Mouse (Mus musculus) adrenal gland, adult 8-10 months (tissue): ENCODE measurements around the gene Wdr4. TPM values are rescaled to one million over a fixed set of nuclear protein-coding genes. Genes with fewer than 3 reads are reported as not detected.
A peak's percentile ranks its signal among the peaks of the same experiment; 100 is the strongest.
"Not testable (repeated sequence)": the region's sequence is repeated elsewhere in the genome, so short reads cannot be mapped to it uniquely, and the experiment has no call there.

Experiments
- DNase-seq: peaks from one replicate; pipeline ENCODE4 v3.0.0; 2022
- total RNA-seq, 4 experiments: library from RNA; stranded (reverse); gene quantifications; 2 replicates each; pipeline ENCODE4 v1.2.4; 2022

Wdr4 gene
- total RNA-seq, 4 experiments from 2014 or later: 21.5 to 30.9 (median 26.1) TPM

DNA sequence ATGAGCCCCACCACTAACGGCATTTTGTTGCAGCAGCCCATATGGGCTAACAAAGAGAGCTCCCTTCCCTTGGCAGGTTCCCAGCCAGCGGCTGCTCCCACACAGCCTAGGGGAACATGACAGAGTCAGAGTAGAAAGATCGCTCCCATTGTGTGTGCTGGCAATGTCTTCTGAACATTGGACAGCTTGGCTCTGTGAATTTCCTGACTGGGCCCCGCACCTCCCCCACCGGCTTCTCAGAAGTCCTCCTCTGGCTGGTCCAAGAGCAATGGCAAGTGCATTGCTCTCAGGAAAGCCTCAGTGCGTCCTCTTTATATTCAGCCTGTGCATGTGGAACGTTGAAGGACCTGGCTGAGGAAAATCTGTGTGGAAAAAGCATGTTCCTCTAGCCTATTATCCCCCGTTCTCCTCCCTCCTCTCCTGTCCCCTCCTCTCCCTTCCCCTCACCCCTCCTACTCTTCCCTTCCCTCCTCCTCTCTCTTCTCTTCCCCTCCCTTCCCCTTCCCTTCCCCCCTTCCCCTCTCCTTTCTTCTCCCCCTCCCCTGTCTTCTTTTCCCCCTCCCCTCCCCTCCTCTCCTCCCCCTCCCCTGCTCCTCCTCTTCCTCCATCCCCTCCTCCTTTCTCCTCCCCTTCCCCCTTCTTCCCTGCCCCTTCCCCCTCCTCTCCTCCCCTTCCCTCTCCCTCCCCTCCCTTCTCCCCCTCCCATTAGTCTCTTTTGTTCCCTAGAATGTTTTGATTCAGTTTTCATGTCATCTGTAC, 16.3 kb upstream of the Wdr4 start:
- DNase-seq: no peak

DNA sequence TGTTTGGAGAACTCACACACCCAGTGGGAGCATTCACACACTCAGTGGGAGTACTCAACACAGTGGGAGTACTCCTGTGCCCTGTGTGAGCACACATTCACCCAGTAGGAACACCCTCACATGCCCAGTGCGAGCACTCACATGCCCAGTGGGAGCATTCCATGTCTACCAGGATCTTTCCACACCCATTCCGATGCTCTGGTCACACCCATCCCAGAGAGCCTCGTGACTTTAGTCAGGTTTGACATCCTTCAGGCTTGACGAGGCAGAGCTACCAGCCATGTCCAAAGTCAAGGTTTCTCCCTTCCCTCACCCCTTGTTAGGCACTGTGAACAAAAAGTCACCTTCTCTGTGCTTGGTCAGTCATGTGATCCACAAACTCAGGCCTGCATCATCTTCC, 15.6 kb upstream of the Wdr4 start:
- no peak for DNase-seq

DNA sequence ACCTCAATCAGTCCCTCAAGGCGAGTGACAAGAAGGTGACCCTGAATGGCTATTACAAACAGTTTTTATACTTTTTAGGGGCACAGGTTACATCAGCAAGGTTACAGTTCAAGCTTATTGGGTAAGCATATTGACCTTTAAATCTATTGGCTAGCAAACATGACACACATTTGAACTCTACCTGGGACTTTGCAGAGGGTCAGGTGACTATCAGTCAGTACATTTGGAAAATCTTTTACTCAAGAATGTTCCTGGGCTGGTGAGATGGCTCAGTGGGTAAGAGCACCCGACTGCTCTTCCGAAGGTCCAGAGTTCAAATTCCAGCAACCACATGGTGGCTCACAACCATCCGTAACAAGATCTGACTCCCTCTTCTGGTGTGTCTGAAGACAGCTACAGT, 12.6 kb upstream of the Wdr4 start:
- not testable (repeated sequence) for DNase-seq

DNA sequence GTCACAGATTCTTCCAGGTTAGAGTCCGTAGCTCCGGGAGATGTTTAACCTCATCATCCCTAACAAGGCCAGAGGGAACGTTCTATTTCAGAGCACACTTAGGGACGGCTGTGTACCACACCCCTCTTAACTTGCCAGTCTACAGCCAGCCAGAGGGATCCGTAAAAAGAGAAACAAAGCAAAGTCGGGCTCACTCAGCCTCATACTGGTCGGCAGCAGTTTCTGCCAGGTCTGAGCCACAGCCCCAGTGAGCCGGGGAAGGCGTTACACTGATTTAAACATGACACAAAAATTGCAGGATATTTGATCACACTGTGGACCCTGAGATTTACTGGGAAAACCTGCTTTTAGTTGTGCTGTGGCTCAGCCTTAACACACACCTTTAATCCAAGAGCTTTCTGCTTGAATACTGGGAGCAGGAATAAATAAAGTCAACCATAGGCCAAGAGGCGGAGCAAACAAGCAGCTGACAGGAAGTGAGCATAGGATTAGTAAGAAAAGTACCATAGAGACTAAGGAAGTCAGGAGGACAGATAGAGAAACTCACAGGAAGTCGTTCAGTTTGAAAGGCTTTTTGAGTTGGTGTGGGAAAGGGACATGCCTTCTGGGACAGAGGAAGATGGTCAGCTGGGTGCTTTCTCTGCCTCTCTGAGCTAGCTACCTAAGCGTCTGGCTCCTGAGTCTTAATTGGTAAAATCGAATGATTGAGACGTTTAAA, 11.8 kb upstream of the Wdr4 start:
- DNase-seq: no peak

DNA sequence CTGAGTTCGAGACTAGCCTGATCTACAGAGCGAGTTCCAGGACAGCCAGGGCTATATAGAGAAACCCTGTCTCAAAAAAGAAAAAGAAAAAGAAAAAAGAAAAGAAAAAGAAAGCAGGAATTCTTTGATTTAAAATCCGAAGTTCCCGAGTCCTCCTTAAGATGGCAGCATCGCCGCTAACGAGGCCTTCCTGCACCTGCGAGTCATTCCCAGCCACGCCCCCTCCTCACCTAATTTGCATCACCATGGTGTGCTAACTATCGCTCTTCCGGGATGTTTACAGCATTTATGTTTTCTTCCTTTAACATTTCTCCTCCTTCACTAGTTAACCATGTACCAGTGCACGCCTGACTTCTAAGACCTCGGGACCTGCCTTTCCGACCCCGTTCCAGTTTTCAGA, 9.5 kb upstream of the Wdr4 start:
- no peak for DNase-seq

DNA sequence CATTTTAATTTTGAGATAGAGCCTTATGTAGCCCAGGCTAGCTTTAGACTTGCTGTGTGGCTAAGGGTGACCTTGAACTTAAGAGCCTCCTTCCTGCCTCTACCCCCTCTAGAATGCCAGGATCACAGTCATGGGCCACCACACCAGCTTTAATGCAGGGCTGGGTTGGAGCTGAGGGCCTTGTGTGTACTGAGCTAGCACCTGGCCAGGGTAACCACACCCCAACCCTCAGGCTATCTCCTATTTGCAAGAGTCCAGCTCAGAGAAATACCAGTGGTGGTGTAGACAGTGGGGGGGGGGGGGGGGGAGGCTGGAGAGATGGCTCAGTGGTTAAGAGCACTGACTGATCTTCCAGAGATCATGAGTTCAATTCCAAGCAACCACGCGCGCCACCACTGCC, 6.0 kb upstream of the Wdr4 start:
- DNase-seq: no peak

DNA sequence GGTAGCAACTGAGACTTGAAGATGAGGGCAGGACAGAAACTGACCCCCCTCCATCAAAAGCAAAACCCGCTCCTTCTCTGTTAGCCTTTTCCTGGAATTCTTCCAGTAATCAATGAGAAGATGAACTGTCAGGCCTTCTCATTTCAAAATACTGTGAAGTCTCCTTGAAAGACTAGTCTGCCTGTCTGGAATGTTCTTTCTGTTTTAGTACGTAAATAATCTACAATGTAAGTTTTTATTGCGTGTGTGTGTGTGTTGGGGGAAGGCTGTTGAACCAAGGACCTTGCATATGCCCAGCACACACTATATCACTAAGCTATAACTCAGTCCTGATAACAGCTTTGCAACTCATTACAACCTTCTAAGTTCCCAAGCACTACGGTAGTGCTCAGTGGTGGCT, 5.3 kb upstream of the Wdr4 start:
- DNase-seq: no peak

DNA sequence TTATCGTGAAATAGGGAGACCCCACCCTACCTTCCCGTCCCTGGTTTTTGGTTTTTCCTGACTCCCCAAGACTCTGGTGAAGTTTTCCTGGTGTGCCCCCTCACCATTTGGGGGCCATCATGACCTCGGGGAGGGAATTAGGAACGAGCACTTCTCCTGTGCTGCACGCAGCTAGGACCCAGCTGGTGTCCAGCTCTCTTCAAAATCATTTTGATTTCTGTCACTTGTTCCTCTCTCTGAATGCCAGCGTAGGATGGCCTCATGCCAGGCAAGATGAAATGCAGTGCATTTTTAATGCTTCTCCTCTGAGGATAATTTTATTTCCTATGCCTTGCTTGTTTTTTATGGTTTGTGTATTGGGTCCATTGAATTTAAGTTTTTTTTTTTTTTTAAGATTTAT, 2.2 kb upstream of the Wdr4 start:
- no peak for DNase-seq

DNA sequence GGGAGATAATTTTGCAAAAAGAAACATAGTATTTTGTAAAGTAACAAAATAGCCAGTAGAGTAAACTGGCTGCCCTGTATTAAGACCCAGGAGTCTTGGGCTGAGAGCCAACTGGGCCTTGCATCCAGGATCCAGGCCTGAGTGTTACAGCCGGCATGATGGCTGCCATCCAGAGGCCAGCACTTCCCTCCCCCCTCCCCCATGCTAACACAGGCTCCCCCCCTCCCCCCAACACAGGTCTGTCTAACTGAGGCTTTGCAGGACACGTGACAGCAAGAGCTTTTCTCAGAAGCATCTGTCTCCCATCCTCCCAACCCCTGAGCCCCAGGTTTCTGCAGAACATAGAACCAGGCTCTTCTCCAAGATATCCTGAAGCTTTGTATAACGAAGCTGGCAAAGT, 1.1 kb upstream of the Wdr4 start:
- DNase-seq: no peak

DNA sequence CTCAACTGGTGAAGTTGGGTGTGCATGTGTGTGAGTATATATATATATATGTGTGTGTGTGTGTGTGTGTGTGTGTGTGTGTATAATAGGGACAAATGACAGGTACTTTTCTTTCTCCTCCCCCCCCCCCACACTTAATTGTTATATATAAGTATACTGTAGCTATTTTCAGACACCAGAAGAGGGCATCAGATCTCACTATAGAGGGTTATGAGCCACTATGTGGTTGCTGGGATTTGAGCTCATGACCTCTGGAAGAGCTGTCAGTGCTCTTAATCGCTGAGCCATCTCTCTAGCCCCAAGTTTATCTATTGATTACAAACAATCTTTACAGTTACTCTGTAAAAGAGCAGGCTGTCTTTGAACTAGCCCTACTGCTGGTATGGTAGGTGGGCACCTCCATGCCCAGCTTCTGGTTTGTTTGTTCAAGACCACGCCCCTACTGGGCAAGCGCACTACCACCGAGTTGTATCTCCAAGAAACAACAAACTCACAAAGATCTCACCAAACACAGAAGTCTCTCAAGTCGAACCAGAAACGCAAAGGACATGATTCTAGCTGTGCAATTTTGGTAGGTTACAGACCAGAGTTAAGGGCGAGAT, 335 bp downstream of the Wdr4 start:
- no peak for DNase-seq

DNA sequence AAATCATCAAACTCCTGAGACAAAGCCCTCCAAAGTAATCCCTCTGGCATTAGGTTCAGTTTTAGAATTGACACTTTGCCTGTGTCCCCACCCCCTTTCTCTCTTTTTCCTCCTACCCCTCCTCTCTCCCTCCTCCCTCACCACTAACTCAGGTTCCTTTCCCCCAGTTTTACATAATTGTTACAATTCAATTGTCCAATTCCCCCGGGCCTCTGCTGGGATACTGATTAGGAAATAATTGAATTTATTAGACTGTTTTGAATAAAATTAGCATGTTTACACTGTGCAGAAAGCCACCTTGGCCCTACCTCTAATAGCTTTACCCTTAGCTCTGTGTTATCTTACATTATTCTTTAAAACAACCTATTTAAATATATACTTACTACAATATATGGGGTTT, 5.1 kb downstream of the Wdr4 start:
- DNase-seq: no peak

DNA sequence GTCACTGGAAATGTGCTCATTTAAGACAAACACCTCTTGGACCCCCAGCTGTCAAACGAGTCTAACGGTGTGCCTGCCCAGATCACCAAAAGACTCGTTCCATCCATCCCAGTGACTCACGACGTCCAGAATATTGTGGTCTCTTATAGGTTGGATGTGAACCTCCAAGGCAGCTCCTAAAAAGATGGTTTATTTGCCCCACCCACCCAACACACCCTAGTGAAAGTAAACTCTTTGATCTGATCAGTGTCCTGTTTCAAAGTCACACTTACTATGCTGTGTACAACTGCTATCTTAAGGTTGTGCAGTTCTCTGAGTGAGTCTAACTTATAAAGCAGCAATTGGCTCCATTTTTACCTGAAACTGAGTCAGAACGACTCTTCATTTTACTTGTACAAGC, 7.2 kb downstream of the Wdr4 start:
- DNase-seq: no peak

DNA sequence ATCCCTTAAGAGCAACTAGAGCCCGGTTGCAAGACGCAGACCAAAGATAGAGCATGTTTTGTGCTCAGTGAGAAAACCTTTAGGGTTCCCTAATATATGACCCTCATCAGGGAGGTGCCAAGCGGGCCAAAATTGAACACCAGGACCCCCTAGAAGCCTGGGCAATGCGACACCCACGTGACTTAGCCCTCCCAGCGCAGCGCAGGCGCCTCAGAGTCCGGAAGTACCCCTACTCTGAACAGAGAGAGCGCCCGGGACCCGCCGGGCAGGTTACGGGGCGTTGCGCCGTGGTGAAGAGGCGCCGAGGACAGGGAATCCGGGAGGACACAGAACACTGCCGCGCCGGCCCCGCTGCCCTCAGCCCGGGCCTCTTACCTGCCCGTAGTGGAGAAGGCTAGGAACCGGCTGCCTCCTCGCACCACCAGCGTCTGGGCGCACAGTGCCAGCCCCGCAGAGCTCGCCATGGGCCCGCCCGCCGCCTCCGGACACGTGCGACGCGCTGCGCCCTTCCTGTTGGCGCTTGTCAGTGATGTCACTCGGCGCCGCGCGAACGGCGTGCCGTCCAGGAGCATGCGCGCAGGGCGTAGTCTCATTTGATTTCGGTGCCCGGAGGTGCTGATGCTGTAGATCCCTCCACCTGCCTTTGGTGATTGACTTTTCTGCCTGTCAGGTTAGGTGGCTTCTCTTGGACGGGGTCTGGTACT, 7.8 kb downstream of the Wdr4 start:
- peak; percentile 72 for DNase-seq

DNA sequence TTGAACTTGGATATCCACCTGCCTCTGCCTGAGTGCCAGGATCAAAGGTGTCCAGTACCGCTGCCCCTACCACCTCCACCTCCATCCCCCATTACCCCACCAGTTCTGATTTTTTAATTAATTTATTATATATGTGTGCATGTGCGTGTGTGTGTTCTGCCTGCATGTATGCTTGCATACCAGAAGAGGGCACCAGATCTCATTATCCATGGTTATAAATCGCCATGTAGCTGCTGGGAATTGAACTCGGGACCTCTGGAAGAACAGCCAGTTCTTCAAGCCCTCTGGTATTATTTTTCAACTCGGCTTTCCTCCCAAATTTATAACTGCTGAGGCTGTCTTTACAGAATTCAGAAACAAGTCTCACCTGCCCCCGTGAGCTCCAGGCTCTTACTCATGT, 8.8 kb downstream of the Wdr4 start:
- no peak for DNase-seq

DNA sequence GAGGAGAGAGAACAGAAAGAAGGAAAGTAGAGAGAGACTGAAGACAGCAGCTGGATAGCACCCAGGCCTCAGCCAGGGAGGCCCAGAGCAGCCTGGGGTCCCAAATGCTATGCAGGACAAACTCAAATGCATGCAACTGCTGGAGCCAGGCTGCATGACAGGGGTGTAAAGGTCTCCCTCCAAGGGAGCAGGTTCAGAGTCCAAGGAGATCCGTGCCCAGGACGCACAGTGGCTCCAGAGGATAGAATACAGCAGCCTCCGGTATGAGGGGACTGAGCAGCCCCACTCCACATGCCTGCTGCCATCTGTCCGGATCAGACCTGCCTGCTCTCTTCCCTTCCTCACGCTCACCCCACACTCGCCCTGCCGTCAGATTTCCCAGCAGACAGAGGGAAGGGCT, 13.5 kb downstream of the Wdr4 start:
- DNase-seq: no peak

DNA sequence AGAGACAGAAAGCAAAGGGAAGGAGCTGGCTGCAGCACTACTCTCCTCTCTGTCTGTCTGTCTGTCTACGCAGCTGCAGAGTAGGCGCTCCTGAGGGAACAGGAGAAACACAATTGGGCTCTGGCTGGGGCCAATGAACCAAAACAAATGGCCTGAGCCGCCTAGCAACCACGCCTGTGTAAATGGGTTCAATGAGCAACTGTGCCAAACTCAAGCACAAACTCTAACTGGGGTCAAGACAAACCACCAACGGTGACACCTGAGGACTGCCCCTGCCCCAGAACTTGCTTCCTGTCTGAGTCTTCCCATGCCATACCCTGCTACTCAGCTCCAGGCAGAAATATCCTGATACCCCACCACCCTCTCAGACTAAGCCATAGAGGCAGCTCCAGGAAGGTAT, 14.8 kb downstream of the Wdr4 start:
- DNase-seq: no peak

DNA sequence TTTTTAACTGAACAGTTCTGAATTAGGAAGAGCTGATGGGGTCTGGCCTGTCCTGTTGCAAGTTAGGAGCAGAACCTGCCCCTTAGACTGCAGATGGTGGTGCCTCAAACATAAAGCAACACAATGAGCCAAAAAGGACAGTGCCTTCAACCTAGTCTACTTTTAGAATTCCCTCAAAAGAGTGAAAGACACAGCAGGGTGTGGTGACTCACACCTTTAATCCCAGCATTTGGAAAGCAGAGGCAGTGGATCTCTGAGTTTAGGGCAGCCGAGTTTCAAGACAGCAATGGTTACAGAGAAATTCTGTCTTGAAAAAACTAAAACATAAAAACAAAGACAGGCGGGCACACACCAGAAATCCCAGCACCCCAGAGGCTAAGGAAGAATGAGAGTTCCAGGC, 15.8 kb downstream of the Wdr4 start:
- no peak for DNase-seq

DNA sequence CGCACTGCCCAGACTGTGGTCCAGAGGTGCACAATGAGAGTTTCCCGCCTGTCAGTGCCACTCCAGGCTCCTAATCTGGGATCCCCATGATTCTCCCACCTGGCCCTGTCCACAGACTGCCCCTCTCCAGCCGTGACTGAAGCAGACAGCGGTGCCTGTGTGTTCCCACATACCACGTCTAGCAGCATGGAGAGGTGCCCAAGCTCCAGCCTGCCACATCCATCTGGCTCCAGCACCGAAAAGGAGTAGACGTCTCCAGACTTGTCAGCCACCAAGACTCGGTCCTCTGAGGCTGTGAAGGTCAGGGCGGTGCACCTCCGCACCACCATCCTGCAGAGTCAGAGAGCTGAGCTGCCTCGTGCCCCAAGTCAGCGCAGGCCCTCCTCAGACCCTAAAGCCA, 16.4 kb downstream of the Wdr4 start:
- no peak for DNase-seq

DNA sequence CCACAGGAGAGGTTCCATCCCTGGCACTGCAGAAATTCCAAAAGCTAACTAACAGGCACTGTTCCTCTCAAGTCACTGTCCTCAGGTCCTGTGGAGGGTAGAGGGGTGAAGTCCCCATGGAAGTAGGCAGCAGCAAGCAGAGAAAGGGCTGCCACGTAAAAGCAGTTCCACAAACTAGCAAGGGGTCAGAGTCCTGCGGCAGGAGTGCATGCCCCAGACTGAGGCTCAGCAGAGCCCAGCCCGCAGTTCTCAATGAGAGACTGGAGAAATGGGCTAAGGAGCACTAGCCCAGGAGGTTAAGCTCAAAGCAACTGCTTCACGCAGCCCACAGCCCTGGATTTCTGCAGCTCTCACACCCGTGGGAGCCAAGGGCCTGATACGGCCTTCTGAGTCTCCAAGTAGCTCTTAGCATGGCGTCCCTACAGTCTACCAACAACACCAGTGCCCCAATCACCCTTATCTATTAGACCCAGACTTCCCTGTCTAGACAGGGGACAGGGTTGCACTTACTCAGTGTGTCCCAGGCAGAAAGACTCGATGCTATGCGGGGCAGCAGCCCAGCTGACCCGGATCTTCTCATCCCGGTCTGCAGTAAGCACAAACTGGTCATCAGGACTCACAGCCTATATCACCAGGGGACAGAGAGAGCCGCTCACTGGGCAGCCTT, 17.4 kb downstream of the Wdr4 start:
- DNase-seq: no peak

DNA sequence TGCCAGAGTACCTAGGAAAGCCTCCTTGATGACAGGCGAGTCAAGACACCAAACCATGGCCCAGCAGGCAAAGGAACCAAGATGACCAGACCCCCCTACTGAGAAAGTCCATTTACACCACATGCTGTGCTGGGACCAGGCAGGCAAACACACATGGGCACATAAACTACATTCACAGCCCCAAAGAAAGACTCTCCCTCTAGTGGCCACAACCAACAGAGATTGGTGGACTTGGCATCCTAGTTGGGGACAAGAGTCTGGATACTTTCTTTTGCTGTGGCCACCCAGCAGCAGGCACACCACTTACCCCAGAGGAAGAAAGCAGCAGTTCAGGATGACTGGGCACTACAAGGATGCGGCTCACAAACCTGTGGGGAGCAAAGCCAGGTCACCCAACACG, 18.9 kb downstream of the Wdr4 start:
- DNase-seq: no peak

DNA sequence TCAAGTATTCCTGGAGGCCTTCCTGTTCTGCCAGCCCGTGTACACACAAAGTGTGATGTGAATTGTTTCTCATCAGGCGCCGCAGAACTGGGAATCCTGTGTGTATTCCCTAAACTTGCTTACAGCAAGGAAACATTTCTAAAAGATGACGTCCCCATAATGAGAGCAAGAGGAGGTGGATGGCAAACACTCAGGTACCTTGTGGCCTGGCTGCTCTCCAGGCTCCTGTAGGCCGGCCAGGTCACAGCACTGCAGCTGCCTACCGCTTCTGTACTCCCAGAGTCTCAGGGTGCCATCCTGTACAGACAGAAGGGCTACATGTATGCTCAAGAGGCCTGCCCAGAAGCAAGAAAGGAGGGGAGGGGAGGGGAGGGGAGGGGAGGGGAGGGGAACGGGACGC, 19.4 kb downstream of the Wdr4 start:
- no peak for DNase-seq

DNA sequence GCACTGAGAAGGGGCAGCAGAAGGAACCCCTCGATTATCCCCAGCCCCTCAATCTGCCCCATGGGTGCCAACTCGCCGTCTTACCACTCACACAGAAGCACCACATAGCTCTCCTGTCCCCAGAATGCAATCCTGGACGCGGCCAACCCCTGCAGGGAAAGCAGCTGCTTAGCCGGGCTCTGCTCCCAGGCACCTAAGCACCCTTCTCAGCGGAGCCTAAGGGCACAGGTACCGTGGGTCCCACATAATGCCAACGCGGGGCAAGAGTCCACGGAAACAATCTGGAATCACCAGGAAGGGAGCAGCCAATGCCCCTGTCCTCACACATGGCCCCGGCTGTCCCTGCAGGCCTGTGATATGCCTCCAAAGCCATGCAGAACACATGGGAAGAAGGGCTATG, 20.1 kb downstream of the Wdr4 start:
- no peak for DNase-seq

DNA sequence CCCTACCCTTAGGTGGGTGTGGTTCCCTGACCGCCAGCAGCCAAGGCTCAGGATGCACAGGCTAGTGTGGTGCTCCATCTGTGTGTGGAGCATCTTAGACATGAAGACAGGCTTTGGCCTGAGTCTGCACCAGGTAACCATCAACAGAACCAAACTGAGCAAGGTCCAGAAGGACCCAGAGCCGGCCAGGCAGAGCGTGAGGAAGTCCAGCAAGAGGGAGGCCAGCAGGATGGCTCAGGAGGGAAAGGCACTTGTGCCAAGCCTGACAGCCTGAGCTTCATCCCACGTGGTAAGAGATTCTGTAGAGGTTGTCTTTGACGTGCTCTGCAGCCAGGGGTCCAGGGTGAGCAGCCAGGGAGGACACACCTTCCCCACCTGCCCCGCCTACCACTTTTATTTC, 22.1 kb downstream of the Wdr4 start:
- no peak for DNase-seq
